Mouse (Mus musculus) 3134 (cell line): Measurements from ENCODE around the gene Dstyk.

Experiments
- DNase-seq: peaks from one replicate; pipeline ENCODE4 v3.0.0-alpha.2; 2011; ENCODE audit warnings: low spot score; ENCODE audit not compliant: insufficient read length; ENCODE audit errors: extremely low read depth

Dstyk gene

GRCm38 (mm10) chr1:132417319-132418251, at the start of gene Dstyk:
Gene Dstyk, plus strand, starts transcription at chr1:132417555.
- DNase-seq = peak; percentile 98

- peak; percentile 42 for DNase-seq
These were observed 49.5 kb upstream of the Dstyk start for GRCm38 (mm10) chr1:132367692-132368506.

GRCm38 (mm10) chr1:132370681-132371173, 46.6 kb upstream of the Dstyk start:
- DNase-seq = peak; percentile 58

- DNase-seq = no peak
These were observed 45.9 kb upstream of the Dstyk start for GRCm38 (mm10) chr1:132371298-132372081.

- DNase-seq = no peak
These were observed 45.0 kb upstream of the Dstyk start for GRCm38 (mm10) chr1:132372354-132372753.

GRCm38 (mm10) chr1:132372896-132373534, 44.3 kb upstream of the Dstyk start:
- DNase-seq = no peak

GRCm38 (mm10) chr1:132374140-132374872, 43.0 kb upstream of the Dstyk start:
- DNase-seq = no peak

- no peak for DNase-seq
These were observed 42.5 kb upstream of the Dstyk start for GRCm38 (mm10) chr1:132374873-132375244.

GRCm38 (mm10) chr1:132375256-132375655, 42.1 kb upstream of the Dstyk start:
- no peak for DNase-seq

- DNase-seq = peak; percentile 30
These were observed 40.9 kb upstream of the Dstyk start for GRCm38 (mm10) chr1:132376211-132377054.

GRCm38 (mm10) chr1:132377055-132377365, 40.3 kb upstream of the Dstyk start:
- DNase-seq = no peak

GRCm38 (mm10) chr1:132377811-132378210, 39.5 kb upstream of the Dstyk start:
- DNase-seq = no peak

- no peak for DNase-seq
These were observed 36.7 kb upstream of the Dstyk start for GRCm38 (mm10) chr1:132380550-132381100.

- DNase-seq = no peak
These were observed 35.4 kb upstream of the Dstyk start for GRCm38 (mm10) chr1:132381929-132382328.

GRCm38 (mm10) chr1:132384001-132384554, 33.3 kb upstream of the Dstyk start:
- DNase-seq = no peak

GRCm38 (mm10) chr1:132385266-132385665, 32.1 kb upstream of the Dstyk start:
- DNase-seq = no peak

GRCm38 (mm10) chr1:132385711-132386110, 31.6 kb upstream of the Dstyk start:
- no peak for DNase-seq

- DNase-seq = no peak
These were observed 31.1 kb upstream of the Dstyk start for GRCm38 (mm10) chr1:132386266-132386665.
